Mouse (Mus musculus) liver, embryonic 14.5 days (tissue): Measurements from ENCODE around the gene Gna14.

Experiments
- CTCF ChIP-seq: IDR thresholded peaks from 2 replicates; pipeline ENCODE4 v1.5.1; 2016; ENCODE audit warnings: antibody characterized with exemption, low read depth, control low read depth
- EP300 ChIP-seq: IDR thresholded peaks from 2 replicates; pipeline ENCODE4 v1.6.1; 2016; ENCODE audit warnings: antibody characterized with exemption, low read depth

DNA sequence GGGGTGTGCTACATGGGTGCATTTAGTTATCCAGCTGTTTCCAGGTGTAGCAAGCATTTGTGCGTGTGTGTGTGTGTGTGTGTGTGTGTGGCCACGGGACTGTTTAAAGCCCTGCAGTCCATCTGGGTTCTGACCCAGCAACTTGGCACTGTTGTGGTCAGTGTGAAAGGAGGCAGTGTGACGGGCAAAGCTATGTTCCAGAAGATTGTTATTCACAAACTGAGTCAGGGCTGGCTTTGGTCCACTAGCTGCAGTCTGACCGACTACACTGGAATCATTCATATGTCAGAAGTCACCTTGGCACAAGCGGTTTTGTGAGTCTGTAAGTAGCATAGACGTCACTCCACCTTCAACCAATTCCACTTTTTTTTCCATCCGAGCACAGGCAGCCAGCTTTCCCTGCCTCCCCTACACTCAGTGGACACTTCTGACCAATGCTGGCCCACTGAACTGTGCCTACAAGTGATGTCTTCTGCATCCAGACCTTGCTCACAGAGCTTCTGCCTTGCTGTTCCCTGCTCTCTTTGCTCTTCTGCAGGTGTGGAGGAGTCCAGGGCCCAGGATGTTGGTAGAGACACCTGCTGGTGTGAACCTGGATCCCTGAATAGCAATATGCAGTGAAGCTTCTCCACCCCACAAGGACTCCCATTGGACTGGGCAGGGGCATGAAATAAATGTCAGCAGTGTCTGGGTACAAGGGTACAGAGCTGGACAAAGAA is 157.9 kb downstream of the Gna14 start:
- TF ChIP-seq EP300 (no peak), CTCF (no peak)
